Mouse (Mus musculus) liver, postnatal 0 days (tissue): ENCODE results near the gene Itga3.

ENCODE experiments used
- CTCF ChIP-seq: sonication (generic); IDR thresholded peaks from 2 replicates; pipeline ENCODE4 v1.5.1; 2016; ENCODE audit warnings: antibody characterized with exemption, low read depth
- EP300 ChIP-seq: IDR thresholded peaks from 2 replicates; pipeline ENCODE4 v1.6.1; 2016; ENCODE audit warnings: antibody characterized with exemption, low read depth, mild to moderate bottlenecking

DNA sequence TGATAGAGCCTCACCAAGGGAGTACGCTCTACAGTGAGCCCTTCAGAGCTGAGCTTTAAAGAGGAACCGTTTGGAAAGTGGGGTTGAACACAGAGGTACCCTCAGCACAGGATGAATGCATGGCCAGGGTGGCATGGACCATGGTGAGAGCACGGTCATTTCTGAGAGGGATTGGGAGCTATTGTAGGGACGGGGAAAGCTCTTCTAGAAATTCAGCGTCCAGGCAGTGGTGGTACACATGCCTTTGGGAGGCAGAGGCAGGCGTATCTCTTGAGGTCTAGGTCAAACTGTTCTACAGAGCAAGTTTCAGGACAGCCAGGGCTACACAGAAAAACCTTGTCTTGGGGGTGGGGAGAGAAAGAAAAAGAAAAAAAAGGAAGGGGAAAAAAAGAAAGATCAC lies 79.6 kb downstream of the Itga3 start:
- TF ChIP-seq CTCF (no peak), EP300 (no peak)
